Mouse (Mus musculus) left cerebral cortex, postnatal 10 days (tissue): ENCODE data around the gene Fmnl2. TPM values are rescaled to one million over a fixed set of nuclear protein-coding genes. Genes with fewer than 3 reads are reported as not detected.
A peak's percentile ranks its signal among the peaks of the same experiment; 100 is the strongest.

Experiments used
- DNase-seq, 2 experiments: peaks; one replicate each; pipeline ENCODE4 v3.0.0; 2021 to 2022; ENCODE audit warnings: low spot score in 2 of 2, mixed read lengths in 1 of 2; ENCODE audit errors: extremely low spot score in 1 of 2
- intact Hi-C: fragments of 180-260 bp; cut with DNase I; formaldehyde crosslinking; loops from one replicate; pipeline ENCODE4 v1.15.1; 2025
- total RNA-seq, 2 experiments: library from RNA; stranded (reverse); gene quantifications; 2 replicates each; pipeline ENCODE4 v1.2.3; 2021

Fmnl2 gene
- total RNA-seq, 2 experiments from 2014 or later, result 41.5 to 42.7 TPM

- DNase-seq, result no peak
- intact Hi-C loops, result no loop called here
These were observed 109.3 kb downstream of the Fmnl2 start for GRCm38 (mm10) chr2:52966820-52967460.

DNA sequence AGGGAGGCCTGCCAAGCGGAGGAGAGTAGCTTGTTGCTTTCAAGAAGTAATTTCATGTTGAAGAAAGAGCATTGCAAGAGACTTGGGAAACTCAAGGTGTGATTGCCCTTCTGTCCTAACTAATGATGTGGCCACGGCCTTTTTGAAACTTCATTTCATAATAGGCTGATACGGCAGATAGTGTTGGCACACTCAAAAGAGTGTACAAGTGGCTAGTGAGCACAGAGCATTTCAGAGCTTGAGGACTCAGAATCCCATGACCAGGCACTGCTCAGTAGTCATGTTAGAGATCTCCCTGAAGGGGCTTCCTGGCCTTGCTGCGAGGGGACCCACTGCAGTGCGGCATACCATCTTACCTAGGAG is 109.8 kb downstream of the Fmnl2 start:
- intact Hi-C loops, result no loop called here
- no peak for DNase-seq

GRCm38 (mm10) chr2:52968884-52969283 is 111.2 kb downstream of the Fmnl2 start:
- intact Hi-C loops, result no loop called here
- no peak for DNase-seq

GRCm38 (mm10) chr2:52974056-52974455 is 116.4 kb downstream of the Fmnl2 start:
- intact Hi-C loops, result no loop called here
- no peak for DNase-seq

DNA sequence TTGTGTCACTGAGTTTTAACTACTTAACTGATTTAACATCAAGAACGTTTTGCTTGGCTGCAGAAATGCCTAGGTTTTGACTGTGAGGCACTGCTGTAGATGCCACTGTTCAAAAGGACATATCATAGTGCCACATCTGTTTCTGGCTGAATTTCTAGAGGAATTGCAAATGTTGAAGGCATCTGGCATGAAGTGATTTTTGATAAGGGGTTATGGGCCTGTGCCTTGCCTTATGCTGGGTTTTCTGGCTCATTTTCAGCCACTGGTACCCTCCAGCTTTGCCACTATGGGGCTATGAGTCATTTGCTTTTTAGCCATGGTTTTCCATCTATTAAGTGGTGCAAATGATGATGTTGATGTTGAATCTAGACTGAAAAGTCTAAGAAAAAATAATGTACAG is 117.1 kb downstream of the Fmnl2 start:
- DNase-seq, result no peak
- intact Hi-C loops, result no loop called here

- no peak for DNase-seq
- intact Hi-C loops, result no loop called here
These were observed 120.4 kb downstream of the Fmnl2 start for GRCm38 (mm10) chr2:52977921-52978675.

DNA sequence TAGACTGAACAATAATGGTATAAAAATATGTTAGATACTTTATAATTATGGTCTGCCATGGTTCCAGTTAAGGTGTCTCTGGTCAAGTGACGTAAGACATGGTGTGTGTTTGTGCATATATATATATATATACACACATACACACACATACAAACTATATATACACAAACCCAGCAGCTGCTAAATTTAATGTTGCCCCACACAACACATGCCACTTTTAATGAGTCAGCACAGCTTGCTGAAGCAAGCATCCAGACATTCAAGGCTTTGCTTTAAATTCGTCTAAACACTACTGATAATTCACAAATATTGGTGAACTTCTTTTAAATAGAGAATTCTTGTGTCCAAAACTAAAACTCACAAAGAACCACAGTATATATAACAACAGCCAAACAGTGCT is 121.1 kb downstream of the Fmnl2 start:
- intact Hi-C loops, result no loop called here
- DNase-seq, result no peak

DNA sequence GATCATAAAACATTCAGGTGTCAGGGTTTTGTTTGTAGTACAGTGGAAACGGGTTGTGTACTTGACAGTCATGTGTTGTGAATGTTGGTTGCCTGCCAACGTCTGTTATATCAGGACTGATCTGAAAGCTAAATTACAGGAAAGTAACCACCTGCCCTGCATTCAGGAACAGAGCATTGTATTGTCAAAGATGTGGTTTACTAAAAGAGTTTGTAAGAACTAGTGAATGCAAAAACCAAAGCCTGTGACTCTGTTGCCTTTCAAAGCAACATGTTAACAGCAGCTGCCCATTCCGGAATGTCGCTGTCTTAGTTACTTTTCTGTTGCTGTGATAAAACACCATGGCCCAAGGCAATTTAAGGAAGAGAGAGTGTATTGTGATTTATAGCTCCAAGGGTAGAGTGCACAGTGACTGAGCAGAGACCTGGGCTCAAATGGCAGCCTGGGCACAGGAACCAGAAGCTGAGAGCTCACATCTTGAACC is 121.7 kb downstream of the Fmnl2 start:
- intact Hi-C loops, result no loop called here
- peak in 1 of 2 experiments; percentile 54 for DNase-seq

DNA sequence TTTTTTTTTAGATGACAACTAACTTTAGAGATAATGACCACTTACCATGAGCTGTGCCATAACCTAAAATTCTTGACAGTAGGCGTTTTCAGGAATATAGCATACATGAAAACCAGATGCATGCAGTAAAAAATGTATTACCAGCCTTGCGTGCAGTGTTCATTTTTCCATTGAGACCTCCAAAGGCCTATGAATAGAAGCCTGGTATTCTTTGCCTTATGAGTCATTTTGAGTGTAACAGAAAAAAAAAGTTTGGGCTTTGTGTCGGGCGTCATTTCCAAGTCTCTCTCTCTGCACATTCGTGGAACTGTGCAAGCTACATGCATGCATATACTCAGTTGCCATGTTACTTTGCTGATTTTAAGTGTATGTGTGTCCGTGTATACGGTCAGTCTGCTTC is 123.5 kb downstream of the Fmnl2 start:
- no peak for DNase-seq
- intact Hi-C loops, result no loop called here

DNA sequence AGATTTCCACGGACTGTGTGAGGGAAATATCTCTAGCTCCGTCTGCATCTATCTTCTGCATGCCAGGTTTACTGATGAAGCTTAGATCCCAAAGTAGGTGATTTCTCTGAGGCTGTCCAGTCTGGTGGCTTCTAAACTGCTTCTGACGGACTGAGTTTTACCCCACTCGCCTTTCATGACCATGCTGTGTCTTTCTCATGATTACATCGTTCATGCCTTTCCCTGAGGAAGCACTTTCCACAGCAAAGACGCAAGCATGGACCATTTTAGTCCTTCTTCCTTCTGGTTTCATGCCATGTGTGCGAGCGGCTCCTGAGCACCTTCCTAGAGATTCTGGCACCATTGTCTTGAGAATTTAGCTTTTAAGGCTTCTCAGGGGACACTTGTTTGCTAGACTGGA is 123.9 kb downstream of the Fmnl2 start:
- intact Hi-C loops, result no loop called here
- no peak for DNase-seq

DNA sequence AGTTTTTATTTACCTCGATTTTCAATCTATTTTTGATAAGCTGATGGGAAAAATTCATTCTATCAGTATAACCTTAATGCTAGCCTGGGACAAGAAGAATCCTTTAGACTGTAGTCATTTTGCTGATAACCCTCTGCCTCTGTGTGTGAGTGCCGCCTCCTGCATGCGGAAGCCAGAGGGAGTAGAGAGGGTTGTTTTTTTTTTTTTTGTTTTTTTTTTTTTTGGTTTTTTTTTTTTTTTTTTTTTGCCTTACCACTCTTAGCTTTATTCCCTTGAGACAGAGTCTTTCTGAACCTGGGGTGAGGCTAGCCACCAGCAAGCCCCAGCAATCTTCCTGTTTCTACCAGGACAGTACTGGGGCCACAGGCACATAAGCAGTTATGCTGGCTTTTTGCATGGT is 124.8 kb downstream of the Fmnl2 start:
- intact Hi-C loops, result no loop called here
- DNase-seq, result no peak

DNA sequence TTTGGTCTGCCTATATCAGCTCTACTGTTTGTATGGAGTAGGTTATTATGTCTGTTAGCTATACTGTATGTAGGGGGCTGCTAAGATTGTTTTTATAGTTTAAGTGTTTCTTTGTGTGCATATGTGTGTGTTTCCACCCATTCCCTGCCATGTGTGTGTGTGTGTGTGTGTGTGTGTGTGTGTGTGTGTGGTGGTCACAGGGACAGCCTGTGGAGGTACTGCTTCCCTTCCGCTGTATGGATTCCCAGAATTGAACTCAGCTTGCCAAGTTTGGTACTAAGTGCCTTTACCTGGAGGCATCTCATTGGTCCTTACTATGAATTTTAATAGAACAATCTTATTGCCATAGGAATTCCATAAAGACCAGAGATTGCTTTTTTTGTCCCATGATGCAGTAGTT is 126.9 kb downstream of the Fmnl2 start:
- no peak for DNase-seq
- intact Hi-C loops, result no loop called here

DNA sequence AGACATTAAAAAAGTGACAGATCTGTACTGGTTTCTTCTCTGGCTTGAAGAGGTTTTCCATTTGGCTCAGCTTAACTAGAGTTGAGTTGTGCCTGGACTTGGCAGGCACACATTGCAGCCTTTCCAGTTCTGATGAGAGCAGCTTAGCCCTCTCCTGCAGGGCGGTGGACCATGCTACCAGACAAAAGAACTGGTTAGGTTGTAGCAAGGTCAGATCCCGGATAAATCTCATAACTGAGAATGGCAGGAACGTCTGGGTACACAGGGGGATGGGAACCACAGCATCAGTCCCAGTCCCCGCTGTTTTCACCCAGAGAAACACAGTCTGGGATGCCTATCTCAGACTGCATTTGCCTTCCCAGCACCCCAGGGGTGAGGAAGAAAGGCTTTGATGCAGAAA is 127.5 kb downstream of the Fmnl2 start:
- intact Hi-C loops, result no loop called here
- DNase-seq, result no peak

GRCm38 (mm10) chr2:52986354-52986753 is 128.7 kb downstream of the Fmnl2 start:
- no peak for DNase-seq
- intact Hi-C loops, result no loop called here

GRCm38 (mm10) chr2:52987035-52987434 is 129.4 kb downstream of the Fmnl2 start:
- DNase-seq, result no peak
- intact Hi-C loops, result no loop called here

GRCm38 (mm10) chr2:52987637-52988295 is 130.1 kb downstream of the Fmnl2 start:
- peak in 1 of 2 experiments; percentile 61 for DNase-seq
- intact Hi-C loops, result no loop called here

GRCm38 (mm10) chr2:52989316-52989715 is 131.7 kb downstream of the Fmnl2 start:
- intact Hi-C loops, result no loop called here

GRCm38 (mm10) chr2:52990874-52991687 is 133.4 kb downstream of the Fmnl2 start:
- intact Hi-C loops, result no loop called here
- DNase-seq, result peak in 1 of 2 experiments; percentile 59

More at GRCm38 (mm10) chr2:52989316-52989715, 131.7 kb downstream of the Fmnl2 start:
- no peak for DNase-seq

DNA sequence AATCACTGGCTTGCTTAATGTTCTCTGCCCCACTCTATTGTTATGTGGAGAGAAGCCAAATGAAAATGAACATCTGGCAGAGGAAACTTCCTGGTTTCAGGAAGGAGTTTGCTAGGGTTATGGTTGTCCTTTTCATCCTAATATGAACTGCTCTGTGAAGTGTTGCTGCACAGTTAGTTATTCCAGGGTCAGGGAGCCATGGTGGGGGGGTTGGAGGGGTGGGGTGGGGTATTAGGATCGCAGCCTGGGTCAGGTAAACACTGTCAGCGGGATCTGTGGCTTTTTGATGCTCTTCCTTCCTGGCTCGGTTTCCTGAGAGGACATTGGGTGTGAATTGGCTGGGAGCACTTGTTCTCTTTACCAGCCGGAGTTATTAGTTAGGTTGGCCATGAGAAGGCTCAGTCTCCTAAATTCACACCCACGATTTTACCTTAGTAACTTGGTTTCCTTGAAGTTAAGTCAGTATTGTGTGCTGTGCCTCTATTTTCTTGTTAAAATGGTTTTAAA is 134.1 kb downstream of the Fmnl2 start:
- intact Hi-C loops, result no loop called here
- no peak for DNase-seq
